Mouse (Mus musculus): ENCODE results near the gene Btbd9.

GRCm38 (mm10) chr17:30258480-30258879 is 317.8 kb downstream of the Btbd9 start:
- TF ChIP-seq CTCF (conservative IDR thresholded peaks at IDR 0.05; ENCODE audit: insufficient read depth, insufficient read length, low read depth, low read length), result no peak; the same call in 1 of the 2 replicates
- no peak for TF ChIP-seq POLR2A (IDR thresholded peaks at IDR 0.05; ENCODE audit: low read depth, low read length)
